Mouse (Mus musculus): ENCODE measurements at regions not wholly inside any gene's neighbourhood (a gene's known extent, or its start where the extent isn't known, plus 50 kb on each side); places are given as distances from the start of the nearest gene placed in this dataset.
A peak's percentile ranks its signal among the peaks of the same experiment; 100 is the strongest.

GRCm38 (mm10) chr13:71148491-71149302 is 307.1 kb upstream of the Adamts16 start:
- no peak for DNase-seq (ENCODE audit: low read depth, low spot score)

DNA sequence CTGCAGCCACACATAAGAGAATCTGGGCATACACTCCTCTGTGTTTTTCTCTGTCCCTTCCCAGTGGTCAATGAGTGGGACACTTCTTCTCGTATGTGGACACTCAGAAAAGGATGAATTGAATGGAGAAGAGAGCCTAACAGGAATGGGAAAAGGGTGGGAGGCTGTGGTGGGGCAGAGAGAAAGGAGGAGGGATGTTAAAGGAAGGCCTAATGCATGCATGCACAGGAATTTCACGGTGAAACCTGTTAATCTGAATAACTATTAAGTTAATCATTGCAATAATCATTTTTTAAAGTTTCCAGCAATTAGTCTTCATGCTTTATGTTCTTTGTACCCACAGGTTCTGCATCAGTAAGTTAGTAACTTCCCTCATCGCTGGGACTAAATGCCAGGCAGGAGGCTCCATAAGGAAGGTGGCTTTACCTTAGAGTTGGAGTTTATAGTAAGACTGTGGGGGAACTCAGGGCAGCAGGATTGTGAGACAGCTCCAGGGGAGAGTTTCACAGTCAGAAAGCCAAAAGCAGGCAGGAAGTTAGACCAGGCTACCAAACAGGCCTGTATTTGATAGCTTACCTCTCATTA is 305.3 kb upstream of the Adamts16 start:
- DNase-seq (ENCODE audit: low read depth, low spot score), result no peak

DNA sequence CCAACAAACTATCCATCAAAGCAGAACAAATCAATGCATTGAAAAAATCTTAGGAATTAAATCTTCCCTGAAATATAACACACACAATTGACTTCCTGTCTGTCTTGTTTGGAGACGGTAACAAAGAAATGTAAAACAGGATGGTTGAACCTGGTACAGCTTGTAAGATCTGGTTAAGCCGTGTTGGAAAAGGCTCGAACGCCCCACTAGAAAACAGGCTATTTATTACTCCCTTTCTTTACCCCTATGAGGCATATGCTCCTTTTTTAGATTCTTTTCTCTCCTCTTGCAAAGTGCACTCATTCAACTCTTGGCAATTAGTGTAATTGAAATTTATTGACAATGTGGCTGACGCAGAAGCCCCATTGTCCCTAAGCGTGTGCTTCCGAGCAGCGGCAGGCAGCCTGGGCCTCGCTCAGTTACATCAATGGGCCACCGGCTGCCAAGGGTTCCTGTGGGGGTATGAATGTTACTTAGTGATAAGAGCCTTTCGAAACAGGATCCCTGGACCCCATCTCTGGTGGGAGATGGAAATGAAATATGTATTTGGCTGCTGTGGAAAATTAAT is 297.2 kb upstream of the Adamts16 start:
- no peak for DNase-seq (ENCODE audit: low read depth, low spot score)

DNA sequence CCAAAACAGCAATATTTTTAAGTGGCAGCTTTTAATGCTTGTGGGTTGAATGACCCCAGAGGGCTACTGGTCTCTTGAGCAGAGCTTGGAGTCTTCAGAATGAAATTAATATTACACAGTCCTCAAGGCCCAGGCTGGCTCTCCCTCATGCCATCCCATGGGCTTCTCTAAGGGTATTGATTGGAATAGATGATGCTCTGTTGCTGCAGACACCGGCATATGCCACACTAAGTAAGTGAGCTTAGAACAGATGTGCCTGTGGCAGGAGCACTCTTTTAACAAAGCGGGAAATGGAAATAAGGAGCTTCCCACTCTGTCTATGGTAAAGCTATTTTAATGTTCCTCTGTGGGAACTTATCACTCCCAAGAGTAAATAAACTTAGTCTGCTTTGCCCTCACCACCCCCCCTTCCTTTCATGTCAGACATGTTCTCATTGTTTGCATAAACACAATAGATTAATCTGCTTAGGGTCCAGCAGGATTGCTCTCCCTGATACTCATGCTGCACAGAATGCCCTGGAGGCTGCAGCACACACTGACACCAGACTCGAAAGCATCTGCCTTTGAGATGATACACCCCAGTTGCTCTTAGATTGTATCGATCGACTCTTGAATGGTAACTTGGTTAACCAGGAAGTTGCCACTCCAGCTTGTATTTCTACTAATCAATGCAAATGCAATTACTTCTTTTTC is 294.5 kb upstream of the Adamts16 start:
- DNase-seq (ENCODE audit: low read depth, low spot score), result no peak

- DNase-seq (ENCODE audit: low read depth, low spot score), result no peak
Measured at GRCm38 (mm10) chr13:71121484-71121883, 279.9 kb upstream of the Adamts16 start.

GRCm38 (mm10) chr13:71108175-71108574 is 266.6 kb upstream of the Adamts16 start:
- no peak for DNase-seq (ENCODE audit: low read depth, low spot score)

DNA sequence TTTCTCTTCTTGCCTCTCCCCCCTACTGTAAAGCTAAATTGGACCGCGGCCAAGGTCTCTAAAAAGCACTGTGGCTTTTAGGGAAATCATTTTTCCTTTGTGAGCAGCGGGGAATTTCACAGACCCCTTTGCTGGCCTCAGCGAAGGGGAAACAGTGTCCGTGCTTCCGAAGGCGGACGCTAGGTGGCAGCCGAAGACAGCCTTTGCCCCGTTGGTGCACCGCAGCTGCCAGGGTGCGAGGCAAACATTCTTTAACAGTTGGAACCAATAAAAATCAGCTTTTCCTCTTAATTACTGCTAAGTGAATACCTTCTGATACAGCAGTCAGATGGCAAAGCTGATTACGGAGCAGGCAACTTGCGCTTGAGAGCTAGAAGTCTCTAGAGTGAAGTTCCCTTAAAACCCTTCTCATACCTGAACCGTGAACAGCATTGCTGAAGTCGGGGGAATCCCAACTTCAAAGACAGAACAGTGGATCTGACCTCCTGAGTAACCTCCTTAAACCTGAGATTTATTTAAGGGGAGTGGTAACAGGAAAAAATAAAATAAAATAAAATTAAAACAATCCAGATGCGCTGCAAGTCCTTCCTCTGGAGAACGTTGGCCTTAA is 263.7 kb upstream of the Adamts16 start:
- DNase-seq (ENCODE audit: low read depth, low spot score), result peak; percentile 65

GRCm38 (mm10) chr13:71104419-71105228 is 263.0 kb upstream of the Adamts16 start:
- DNase-seq (ENCODE audit: low read depth, low spot score), result no peak

- DNase-seq (ENCODE audit: low read depth, low spot score), result no peak
Measured at GRCm38 (mm10) chr13:71084301-71084700, 242.7 kb upstream of the Adamts16 start.

DNA sequence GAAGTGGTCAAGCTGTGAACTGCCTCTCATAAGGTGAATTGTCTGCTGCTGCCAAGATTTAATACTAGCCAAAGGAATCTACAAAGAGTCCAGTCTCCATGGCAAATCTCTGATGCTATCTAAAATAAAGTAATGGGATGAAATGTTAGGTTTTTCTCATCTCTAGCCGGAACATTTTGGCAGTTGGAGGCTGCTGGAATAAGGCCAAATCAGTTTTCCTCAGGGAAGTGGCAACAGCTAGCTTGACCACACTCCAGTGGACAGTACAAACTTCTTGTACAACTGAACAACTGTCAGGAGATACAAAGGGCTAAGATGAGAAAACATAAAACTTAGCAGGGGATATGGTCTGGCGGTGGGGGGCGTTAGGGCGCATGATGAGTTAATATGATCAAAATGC is 234.3 kb upstream of the Adamts16 start:
- DNase-seq (ENCODE audit: low read depth, low spot score), result no peak

DNA sequence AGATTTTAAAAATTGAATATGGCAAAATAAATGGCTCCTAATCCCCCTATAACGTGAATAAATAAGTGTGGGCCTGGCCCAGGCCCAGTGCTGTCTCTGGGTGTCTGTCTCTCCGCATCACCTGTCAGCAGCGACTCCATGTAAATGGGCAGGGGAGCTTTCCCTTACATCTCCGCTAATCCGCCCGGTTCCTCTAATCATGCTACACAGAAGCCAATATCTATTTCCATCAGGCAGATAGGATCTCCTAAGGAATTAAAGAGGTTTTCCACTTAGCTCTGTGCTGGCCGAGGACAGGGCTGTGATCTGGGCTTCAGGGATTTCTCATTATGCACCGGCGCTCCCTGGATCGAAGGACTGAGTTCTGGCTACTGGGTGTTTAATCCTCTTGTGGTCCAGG is 232.4 kb upstream of the Adamts16 start:
- no peak for DNase-seq (ENCODE audit: low read depth, low spot score)

- DNase-seq (ENCODE audit: low read depth, low spot score), result no peak
Measured at GRCm38 (mm10) chr13:71068757-71069201, 227.2 kb upstream of the Adamts16 start.

DNA sequence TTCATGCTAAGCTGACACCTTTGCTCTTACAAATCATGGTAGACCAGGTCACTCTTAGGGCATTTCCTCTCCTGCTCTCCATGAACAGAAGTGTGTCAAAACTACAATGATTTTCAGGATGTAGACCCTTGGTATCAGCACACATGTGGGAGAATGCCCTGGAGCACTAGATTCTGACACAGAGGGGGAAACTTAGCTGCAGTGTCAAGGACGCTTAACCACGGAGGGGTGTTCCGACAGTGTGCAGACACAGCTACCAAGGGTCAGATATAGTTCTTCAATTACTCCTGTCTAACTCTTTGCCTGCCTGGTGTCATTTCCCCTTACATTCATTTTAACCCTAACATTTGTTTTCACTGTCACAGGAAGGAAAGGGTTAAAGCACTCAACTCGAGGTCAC is 226.4 kb upstream of the Adamts16 start:
- DNase-seq (ENCODE audit: low read depth, low spot score), result no peak

DNA sequence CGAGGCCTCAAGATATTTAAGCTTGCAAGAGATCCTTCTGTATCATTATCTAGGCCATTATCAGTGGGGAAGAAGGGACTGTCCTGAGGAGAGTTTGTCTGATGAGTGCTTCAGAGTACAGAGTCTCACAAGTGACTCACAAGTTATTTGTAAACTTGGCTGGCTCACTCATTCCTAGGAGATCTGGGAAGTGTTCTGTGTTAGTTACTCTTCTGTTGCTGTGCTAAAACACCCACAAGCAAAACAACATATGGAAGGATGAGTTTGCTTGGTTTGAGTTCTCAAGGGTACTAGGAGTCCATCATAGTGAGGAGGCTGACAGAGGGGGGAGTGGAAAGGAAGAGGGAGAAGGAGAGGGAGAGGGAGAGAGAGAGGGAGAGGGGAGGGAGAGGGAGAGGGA is 224.0 kb upstream of the Adamts16 start:
- no peak for DNase-seq (ENCODE audit: low read depth, low spot score)

- no peak for DNase-seq (ENCODE audit: low read depth, low spot score)
Measured at GRCm38 (mm10) chr13:71064590-71065307, 223.1 kb upstream of the Adamts16 start.

DNA sequence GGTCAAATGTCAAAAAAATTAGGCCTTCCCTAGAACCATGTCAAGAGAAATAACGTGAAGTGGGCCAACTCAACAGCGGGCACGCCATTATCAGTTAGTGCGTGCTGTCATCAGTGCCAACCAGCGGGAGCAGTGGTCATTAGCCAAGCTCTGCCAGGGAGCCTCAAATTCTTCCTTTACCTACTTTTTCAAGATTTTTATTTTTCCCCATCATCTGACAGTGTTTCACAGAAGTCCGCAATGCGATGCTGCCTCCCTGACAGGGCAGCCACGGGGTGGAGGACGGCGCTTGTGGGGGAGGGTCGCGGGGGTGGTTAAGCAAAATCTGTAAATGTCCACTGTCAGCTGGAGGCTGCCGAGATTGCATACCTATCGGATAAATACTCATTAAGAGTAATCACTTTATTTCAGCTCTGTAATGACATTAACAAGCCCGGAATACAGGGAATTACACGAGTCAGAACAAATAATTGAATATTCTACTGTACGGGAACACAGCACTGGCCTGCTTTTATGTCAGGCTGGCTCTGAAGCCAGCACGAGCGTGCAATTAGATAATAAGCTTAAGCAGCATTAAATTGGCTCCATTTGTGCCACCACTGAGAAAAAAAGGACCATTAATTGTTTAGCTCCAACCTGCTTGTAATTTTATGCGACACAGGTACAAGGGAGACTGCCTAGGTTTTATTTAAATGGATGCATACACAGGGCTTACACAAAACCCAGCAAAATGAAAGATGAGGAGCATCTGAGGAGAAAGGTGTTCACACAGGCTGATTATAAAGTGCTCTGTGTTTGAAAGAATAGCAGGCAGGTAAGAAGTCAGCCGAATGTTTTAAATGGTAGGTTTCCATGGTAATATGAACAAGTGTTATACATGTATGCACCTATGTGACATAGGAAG is 212.0 kb upstream of the Adamts16 start:
- DNase-seq (ENCODE audit: low read depth, low spot score), result no peak

DNA sequence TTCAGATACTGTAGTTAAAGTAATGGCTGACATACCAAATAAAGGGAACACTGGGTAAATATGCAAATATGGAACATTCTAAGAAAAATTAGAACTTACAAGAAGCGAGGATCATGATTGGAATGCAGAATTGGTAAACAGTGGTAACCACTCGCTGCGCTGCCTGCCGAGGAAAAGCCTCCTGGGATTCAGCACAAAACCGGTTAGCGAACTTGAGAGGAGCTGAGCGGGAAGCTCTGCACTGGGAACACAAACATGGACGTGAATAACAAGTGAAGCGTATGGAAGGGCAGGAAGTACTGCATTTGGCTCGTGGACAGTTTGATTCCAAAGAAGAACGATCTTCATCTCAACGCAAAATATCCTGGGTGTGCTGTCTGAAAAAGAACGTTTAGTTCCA is 209.0 kb upstream of the Adamts16 start:
- no peak for DNase-seq (ENCODE audit: low read depth, low spot score)

DNA sequence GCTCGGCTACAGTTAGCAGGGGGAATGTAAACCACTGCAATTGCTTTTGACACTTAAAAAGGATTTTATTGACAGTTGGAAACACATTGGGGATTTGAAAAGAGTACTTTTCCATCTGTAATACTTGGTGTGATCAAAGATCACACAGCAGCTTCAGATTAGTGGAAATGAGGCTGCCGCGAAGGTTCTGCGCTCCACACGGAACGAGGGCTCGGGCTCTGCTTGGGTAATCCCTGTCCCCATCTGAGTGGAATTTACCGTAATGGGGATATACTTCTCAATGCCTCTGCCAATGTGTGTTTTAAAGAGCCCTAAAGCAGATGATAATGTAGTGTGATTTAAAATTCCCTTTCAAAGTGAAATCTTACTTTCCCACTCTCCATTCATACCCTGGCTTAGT is 194.4 kb upstream of the Adamts16 start:
- no peak for DNase-seq (ENCODE audit: low read depth, low spot score)

DNA sequence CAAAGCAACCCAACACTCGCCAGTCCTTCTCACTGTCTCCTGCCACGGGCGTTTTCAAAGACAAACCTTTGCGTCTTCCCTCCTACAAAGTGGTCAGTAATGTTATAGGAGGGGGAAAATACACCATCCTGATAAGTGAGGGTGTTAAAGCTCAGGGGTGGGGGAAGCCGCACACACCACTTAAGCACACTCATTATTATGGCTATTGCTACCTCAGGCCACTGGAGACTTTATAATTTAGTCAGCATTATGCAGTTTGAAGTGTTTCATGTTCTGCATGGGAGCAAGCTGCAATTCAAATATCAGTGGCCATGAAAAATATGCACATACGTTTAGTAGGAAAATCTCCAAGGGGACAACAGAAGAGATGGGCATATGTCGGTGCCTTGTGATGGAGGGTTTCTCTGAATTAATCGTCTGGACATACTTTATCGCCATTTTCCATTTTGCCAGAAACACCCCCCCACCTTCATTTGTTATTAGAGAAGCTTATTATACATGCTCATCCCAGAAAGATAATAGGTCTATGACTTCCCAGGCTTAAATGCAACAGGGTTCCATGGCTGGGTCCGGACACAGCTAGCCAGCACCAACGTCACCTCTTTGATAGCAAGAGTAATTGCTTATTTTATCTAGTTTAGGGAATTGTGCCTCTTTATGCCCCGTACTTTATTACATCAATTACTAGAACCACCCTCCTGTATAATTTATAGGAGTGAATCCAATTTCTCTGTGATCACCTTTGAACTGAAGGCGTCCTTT is 193.5 kb upstream of the Adamts16 start:
- no peak for DNase-seq (ENCODE audit: low read depth, low spot score)

Measured in embryo, embryonic 11.5 days (tissue).